Mouse (Mus musculus) bone marrow macrophage, adult 2 months (primary cell): ENCODE measurements around the gene Lrp1.

Source experiments
- CTCF ChIP-seq: IDR thresholded peaks from 2 replicates; pipeline ENCODE4 v1.5.1; 2012; ENCODE audit warnings: low read depth, mild to moderate bottlenecking, low read length, moderate library complexity
- POLR2A ChIP-seq: IDR thresholded peaks from 2 replicates; pipeline ENCODE4 v1.6.1; 2012; ENCODE audit warnings: mild to moderate bottlenecking, low read depth, low read length, borderline replicate concordance

GRCm38 (mm10) chr10:127605251-127605547, 15.7 kb downstream of the Lrp1 start:
- TF ChIP-seq CTCF: no peak
- TF ChIP-seq POLR2A: no peak
